Mouse (Mus musculus): Measurements from ENCODE around the gene L3mbtl4. TPM values are rescaled to one million over a fixed set of nuclear protein-coding genes. Genes with fewer than 3 reads are reported as not detected.

Gene L3mbtl4
- polyA plus RNA-seq, 1 experiment from 2014 or later: not detected

- Histone ChIP-seq H3K4me2 (no peak overlapping the region), H3K27ac (replicated peaks) (no peak overlapping the region), H3K9me3 (replicated peaks) (no peaks in the 10 kb centered on the region), H3K4me1 (replicated peaks) (no peaks in the 10 kb centered on the region), H3K36me3 (replicated peaks) (no peaks in the 10 kb centered on the region), H3K9ac (no peak overlapping the region), H3K27me3 (no peaks in the 10 kb centered on the region), H3K4me3 (replicated peaks) (no peak overlapping the region)
- ATAC-seq (ENCODE audit: insufficient read depth): no peak
- 57% methylated on average over 8 of the region's 8 CpGs for WGBS (ENCODE audit: insufficient replicate concordance)
Measured at GRCm38 (mm10) chr17:68288699-68289098, 15.1 kb downstream of the L3mbtl4 start.

- Histone ChIP-seq H3K27ac (replicated peaks) (no peak overlapping the region), H3K4me1 (replicated peaks) (no peaks in the 10 kb centered on the region), H3K4me3 (replicated peaks) (no peak overlapping the region), H3K9ac (no peak overlapping the region), H3K4me2 (no peak overlapping the region), H3K9me3 (replicated peaks) (no peaks in the 10 kb centered on the region), H3K36me3 (replicated peaks) (no peaks in the 10 kb centered on the region), H3K27me3 (no peaks in the 10 kb centered on the region)
- ATAC-seq (ENCODE audit: insufficient read depth): no peak
- 55% methylated on average over 9 of the region's 9 CpGs for WGBS (ENCODE audit: insufficient replicate concordance)
Measured at GRCm38 (mm10) chr17:68291713-68292364, 18.2 kb downstream of the L3mbtl4 start.

GRCm38 (mm10) chr17:68308381-68308780, 34.8 kb downstream of the L3mbtl4 start:
- H3K27ac ChIP-seq (replicated peaks): no peak overlapping the region
- H3K36me3 ChIP-seq (replicated peaks): no peaks in the 10 kb centered on the region
- H3K4me3 ChIP-seq (replicated peaks): no peak overlapping the region
- no peaks in the 10 kb centered on the region for H3K27me3 ChIP-seq
- H3K4me1 ChIP-seq (replicated peaks): no peaks in the 10 kb centered on the region
- no peak for ATAC-seq (ENCODE audit: insufficient read depth)
- H3K4me2 ChIP-seq: no peak overlapping the region
- 69% methylated on average over 6 of the region's 6 CpGs for WGBS (ENCODE audit: insufficient replicate concordance)
- H3K9me3 ChIP-seq (replicated peaks): no peaks in the 10 kb centered on the region
- H3K9ac ChIP-seq: no peak overlapping the region

GRCm38 (mm10) chr17:68312286-68312927, 38.8 kb downstream of the L3mbtl4 start:
- H3K4me1 ChIP-seq (replicated peaks): no peaks in the 10 kb centered on the region
- H3K4me2 ChIP-seq: no peak overlapping the region
- H3K27me3 ChIP-seq: no peaks in the 10 kb centered on the region
- no peak for ATAC-seq (ENCODE audit: insufficient read depth)
- H3K9ac ChIP-seq: no peak overlapping the region
- no peak overlapping the region for H3K4me3 ChIP-seq (replicated peaks)
- no peak overlapping the region for H3K27ac ChIP-seq (replicated peaks)
- H3K9me3 ChIP-seq (replicated peaks): no peaks in the 10 kb centered on the region
- WGBS (ENCODE audit: insufficient replicate concordance): 70% methylated on average over 5 of the region's 5 CpGs
- H3K36me3 ChIP-seq (replicated peaks): no peaks in the 10 kb centered on the region

- no peak for ATAC-seq (ENCODE audit: insufficient read depth)
Measured at GRCm38 (mm10) chr17:68320940-68321339, 47.3 kb downstream of the L3mbtl4 start.

GRCm38 (mm10) chr17:68322607-68323006, 49.0 kb downstream of the L3mbtl4 start:
- Histone ChIP-seq H3K4me1 (replicated peaks) (no peaks in the 10 kb centered on the region), H3K27me3 (no peaks in the 10 kb centered on the region), H3K4me3 (replicated peaks) (no peak overlapping the region), H3K36me3 (replicated peaks) (no peaks in the 10 kb centered on the region), H3K4me2 (no peak overlapping the region), H3K9me3 (replicated peaks) (no peaks in the 10 kb centered on the region), H3K27ac (replicated peaks) (no peak overlapping the region), H3K9ac (no peak overlapping the region)
- 48% methylated on average over 3 of the region's 3 CpGs for WGBS (ENCODE audit: insufficient replicate concordance)
- no peak for ATAC-seq (ENCODE audit: insufficient read depth)

More at GRCm38 (mm10) chr17:68320940-68321339, 47.3 kb downstream of the L3mbtl4 start:
- H3K9me3 ChIP-seq (replicated peaks): no peaks in the 10 kb centered on the region
- H3K36me3 ChIP-seq (replicated peaks): no peaks in the 10 kb centered on the region
- no peak overlapping the region for H3K9ac ChIP-seq
- 72% methylated on average over 8 of the region's 8 CpGs for WGBS (ENCODE audit: insufficient replicate concordance)
- H3K4me2 ChIP-seq: no peak overlapping the region
- no peaks in the 10 kb centered on the region for H3K4me1 ChIP-seq (replicated peaks)
- no peaks in the 10 kb centered on the region for H3K27me3 ChIP-seq
- no peak overlapping the region for H3K4me3 ChIP-seq (replicated peaks)
- no peak overlapping the region for H3K27ac ChIP-seq (replicated peaks)

- Histone ChIP-seq H3K27me3 (no peaks in the 10 kb centered on the region), H3K4me2 (no peak overlapping the region), H3K27ac (replicated peaks) (no peak overlapping the region), H3K4me3 (replicated peaks) (no peak overlapping the region), H3K36me3 (replicated peaks) (no peaks in the 10 kb centered on the region), H3K9me3 (replicated peaks) (no peaks in the 10 kb centered on the region), H3K4me1 (replicated peaks) (no peaks in the 10 kb centered on the region), H3K9ac (no peak overlapping the region)
- ATAC-seq (ENCODE audit: insufficient read depth): no peak
- 61% methylated on average over 5 of the region's 5 CpGs for WGBS (ENCODE audit: insufficient replicate concordance)
Measured at GRCm38 (mm10) chr17:68332225-68332624, 58.6 kb downstream of the L3mbtl4 start.

- 40% methylated on average over 3 of the region's 3 CpGs for WGBS (ENCODE audit: insufficient replicate concordance)
- H3K36me3 ChIP-seq (replicated peaks): no peaks in the 10 kb centered on the region
Measured at GRCm38 (mm10) chr17:68333382-68333781, 59.8 kb downstream of the L3mbtl4 start.

GRCm38 (mm10) chr17:68338917-68339553, 65.4 kb downstream of the L3mbtl4 start:
- H3K9me3 ChIP-seq (replicated peaks): no peaks in the 10 kb centered on the region
- ATAC-seq (ENCODE audit: insufficient read depth): no peak
- no peaks in the 10 kb centered on the region for H3K27me3 ChIP-seq
- no peak overlapping the region for H3K9ac ChIP-seq
- H3K36me3 ChIP-seq (replicated peaks): no peaks in the 10 kb centered on the region
- no peaks in the 10 kb centered on the region for H3K4me1 ChIP-seq (replicated peaks)
- H3K4me2 ChIP-seq: no peak overlapping the region
- no peak overlapping the region for H3K27ac ChIP-seq (replicated peaks)
- WGBS (ENCODE audit: insufficient replicate concordance): 53% methylated on average over 3 of the region's 3 CpGs
- no peak overlapping the region for H3K4me3 ChIP-seq (replicated peaks)

More at GRCm38 (mm10) chr17:68333382-68333781, 59.8 kb downstream of the L3mbtl4 start:
- H3K27me3 ChIP-seq: no peaks in the 10 kb centered on the region
- H3K27ac ChIP-seq (replicated peaks): no peak overlapping the region
- H3K4me3 ChIP-seq (replicated peaks): no peak overlapping the region
- H3K9me3 ChIP-seq (replicated peaks): no peaks in the 10 kb centered on the region
- H3K4me2 ChIP-seq: no peak overlapping the region
- no peak overlapping the region for H3K9ac ChIP-seq
- no peaks in the 10 kb centered on the region for H3K4me1 ChIP-seq (replicated peaks)
- no peak for ATAC-seq (ENCODE audit: insufficient read depth)

GRCm38 (mm10) chr17:68357687-68358086, 84.1 kb downstream of the L3mbtl4 start:
- Histone ChIP-seq H3K4me2 (no peak overlapping the region), H3K9ac (no peak overlapping the region), H3K36me3 (replicated peaks) (no peaks in the 10 kb centered on the region), H3K4me3 (replicated peaks) (no peak overlapping the region), H3K27me3 (no peaks in the 10 kb centered on the region), H3K4me1 (replicated peaks) (no peaks in the 10 kb centered on the region), H3K27ac (replicated peaks) (no peak overlapping the region), H3K9me3 (replicated peaks) (no peaks in the 10 kb centered on the region)
- 42% methylated on average over 1 of the region's 1 CpGs for WGBS (ENCODE audit: insufficient replicate concordance)
- ATAC-seq (ENCODE audit: insufficient read depth): no peak

- no peak overlapping the region for H3K9ac ChIP-seq
- 57% methylated on average over 1 of the region's 1 CpGs for WGBS (ENCODE audit: insufficient replicate concordance)
- H3K36me3 ChIP-seq (replicated peaks): no peaks in the 10 kb centered on the region
Measured at GRCm38 (mm10) chr17:68371101-68371500, 97.5 kb downstream of the L3mbtl4 start.

More at GRCm38 (mm10) chr17:68371101-68371500, 97.5 kb downstream of the L3mbtl4 start:
- Histone ChIP-seq H3K4me1 (replicated peaks) (no peaks in the 10 kb centered on the region), H3K27ac (replicated peaks) (no peak overlapping the region), H3K4me3 (replicated peaks) (no peak overlapping the region), H3K4me2 (no peak overlapping the region), H3K27me3 (no peaks in the 10 kb centered on the region), H3K9me3 (replicated peaks) (no peaks in the 10 kb centered on the region)
- ATAC-seq (ENCODE audit: insufficient read depth): no peak
